Mouse (Mus musculus): ENCODE data around the gene Prkca. TPM values are rescaled to one million over a fixed set of nuclear protein-coding genes. Genes with fewer than 3 reads are reported as not detected.

The Prkca gene
- polyA plus RNA-seq, 1 experiment from 2014 or later = 9.7 TPM

DNA sequence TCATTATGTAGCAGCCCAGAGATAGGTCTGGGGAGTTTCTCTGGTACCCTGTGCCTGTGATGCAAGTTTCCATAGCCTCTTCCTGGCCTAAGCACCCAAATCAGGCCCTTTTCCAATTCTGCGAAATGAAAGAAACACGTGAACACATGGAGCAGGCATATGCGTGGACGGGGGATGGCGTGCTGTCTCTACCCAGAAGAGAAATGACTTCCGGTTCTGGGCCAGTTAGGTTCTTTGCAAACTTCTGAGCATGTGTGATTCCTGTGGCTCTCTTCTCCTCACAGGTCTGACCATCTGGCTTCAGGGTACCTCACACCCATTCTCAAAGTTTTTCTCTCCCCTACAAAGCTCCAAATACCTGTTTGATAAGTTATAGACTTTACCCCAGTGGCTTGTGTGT lies 131.7 kb downstream of the Prkca start:
- Histone ChIP-seq H3K9ac (no peak overlapping the region), H3K27ac (no peak overlapping the region), H3K4me3 (no peak overlapping the region), H3K27me3 (no peaks in the 10 kb centered on the region), H3K4me1 (peaks cover 25% of the 10 kb centered on the region), H3K36me3 (no peaks in the 10 kb centered on the region), H3K9me3 (no peaks in the 10 kb centered on the region), H3K4me2 (no peak overlapping the region)
- no peak for ATAC-seq (ENCODE audit: borderline replicate concordance, extremely low read depth, low FRiP score, low TSS enrichment)
- WGBS = 60% methylated on average over 6 of the region's 6 CpGs

DNA sequence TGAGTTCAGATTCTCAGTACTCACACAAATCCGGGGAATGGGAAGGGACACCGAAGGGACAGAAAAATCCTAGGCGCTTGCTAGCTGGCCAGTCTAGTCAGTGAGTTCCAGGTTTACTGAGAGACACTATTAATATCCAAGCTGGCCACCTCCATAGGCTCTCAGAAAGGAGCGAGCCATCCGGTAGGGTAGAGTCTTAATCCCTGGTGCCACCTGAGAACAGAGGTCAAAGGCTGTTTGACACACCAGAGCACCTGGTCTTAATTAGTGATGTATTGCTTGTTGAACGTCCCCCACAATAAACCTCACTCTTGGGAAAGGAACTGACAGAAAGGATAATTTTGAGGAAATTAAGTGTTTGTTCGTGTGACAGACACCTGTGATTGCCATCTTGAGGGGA lies 133.0 kb downstream of the Prkca start:
- no peaks in the 10 kb centered on the region for H3K36me3 ChIP-seq
- ATAC-seq (ENCODE audit: borderline replicate concordance, extremely low read depth, low FRiP score, low TSS enrichment) = no peak
- no peaks in the 10 kb centered on the region for H3K9me3 ChIP-seq
- H3K4me2 ChIP-seq = no peak overlapping the region
- H3K4me1 ChIP-seq = peaks cover 20% of the 10 kb centered on the region
- H3K9ac ChIP-seq = no peak overlapping the region
- no peak overlapping the region for H3K27ac ChIP-seq
- H3K27me3 ChIP-seq = no peaks in the 10 kb centered on the region
- H3K4me3 ChIP-seq = no peak overlapping the region
- 81% methylated on average over 7 of the region's 7 CpGs for WGBS

DNA sequence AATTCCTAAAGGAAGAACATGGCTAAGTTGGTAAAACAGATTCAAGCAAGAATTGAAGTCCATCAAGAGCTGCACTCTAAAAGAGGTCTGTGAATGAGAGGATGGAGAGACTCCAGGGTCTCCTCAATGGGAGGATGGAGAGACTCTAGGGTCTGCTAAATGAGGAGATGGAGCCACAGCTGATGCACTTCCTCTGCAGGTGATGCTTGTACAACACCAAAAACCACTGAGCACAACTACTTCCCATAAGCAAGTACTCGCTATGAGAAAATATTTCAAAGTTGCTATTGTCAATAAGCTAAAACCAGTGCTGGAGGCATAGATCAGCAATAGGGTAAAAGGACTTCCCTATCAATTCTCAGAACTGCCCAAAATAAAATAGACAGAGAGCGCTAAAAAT lies 137.1 kb downstream of the Prkca start:
- Histone ChIP-seq H3K9me3 (no peaks in the 10 kb centered on the region), H3K9ac (no peak overlapping the region), H3K4me3 (no peak overlapping the region), H3K27me3 (no peaks in the 10 kb centered on the region), H3K4me2 (no peak overlapping the region), H3K4me1 (peaks cover 2% of the 10 kb centered on the region), H3K27ac (no peak overlapping the region), H3K36me3 (no peaks in the 10 kb centered on the region)
- ATAC-seq (ENCODE audit: borderline replicate concordance, extremely low read depth, low FRiP score, low TSS enrichment) = no peak
- WGBS = 96% methylated on average over 2 of the region's 2 CpGs

DNA sequence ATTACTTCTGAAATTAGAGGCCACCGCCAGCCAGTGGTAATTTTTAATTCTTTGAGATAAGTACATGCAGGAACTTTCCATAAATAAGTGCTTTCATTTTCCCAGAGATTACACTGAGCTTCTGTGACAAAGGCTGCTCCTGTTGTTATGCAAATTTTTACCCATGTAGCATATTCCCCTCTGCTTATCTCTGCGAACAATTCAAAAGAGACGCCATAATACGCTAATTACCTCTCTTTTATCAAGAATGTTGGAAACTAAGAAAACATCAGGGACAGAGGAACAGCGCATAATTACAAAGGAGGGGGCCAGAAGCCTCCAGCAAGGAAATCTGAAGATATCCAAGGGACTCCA lies 138.9 kb downstream of the Prkca start:
- no peak overlapping the region for H3K27ac ChIP-seq
- H3K27me3 ChIP-seq = no peaks in the 10 kb centered on the region
- H3K4me1 ChIP-seq = no peaks in the 10 kb centered on the region
- H3K4me2 ChIP-seq = no peak overlapping the region
- ATAC-seq (ENCODE audit: borderline replicate concordance, extremely low read depth, low FRiP score, low TSS enrichment) = no peak
- H3K9ac ChIP-seq = no peak overlapping the region
- no peak overlapping the region for H3K4me3 ChIP-seq
- WGBS = 68% methylated on average over 5 of the region's 5 CpGs
- H3K9me3 ChIP-seq = no peaks in the 10 kb centered on the region
- H3K36me3 ChIP-seq = no peaks in the 10 kb centered on the region

DNA sequence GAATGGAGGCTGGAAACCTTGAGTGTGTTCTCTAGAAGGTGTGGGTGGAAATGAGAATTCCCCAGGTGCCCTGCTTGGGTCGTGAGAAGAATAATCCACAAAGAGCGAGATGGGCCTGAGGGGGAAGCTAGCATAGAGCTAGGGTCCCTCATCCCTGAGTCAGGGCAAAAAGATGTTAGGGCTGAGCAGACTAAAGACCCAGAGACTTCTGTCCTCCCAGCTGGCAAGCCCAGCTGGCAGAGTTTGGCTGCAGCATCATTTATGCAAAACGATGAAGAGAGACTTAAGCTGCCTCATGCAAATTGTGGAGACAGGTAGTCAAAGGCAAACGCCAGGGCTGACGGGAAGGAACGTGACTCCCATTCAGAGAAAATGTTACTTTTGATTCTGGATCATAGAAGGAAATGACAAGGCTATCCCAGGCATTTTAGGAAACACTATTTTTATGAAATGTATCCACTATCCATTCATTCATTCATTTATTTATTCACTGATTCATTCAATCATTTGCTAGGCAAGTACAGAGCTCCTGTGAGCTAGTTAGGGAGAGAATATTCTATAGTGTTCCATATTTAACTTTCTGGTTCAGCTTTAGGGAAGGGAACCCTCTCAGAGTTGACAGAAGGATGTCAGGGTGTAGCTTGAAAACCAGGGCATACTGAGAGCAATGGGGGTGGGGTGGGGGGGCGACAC lies 139.4 kb downstream of the Prkca start:
- Histone ChIP-seq H3K27ac (no peak overlapping the region), H3K4me1 (no peaks in the 10 kb centered on the region), H3K27me3 (no peaks in the 10 kb centered on the region), H3K4me3 (no peak overlapping the region), H3K4me2 (no peak overlapping the region), H3K9ac (no peak overlapping the region), H3K9me3 (no peaks in the 10 kb centered on the region), H3K36me3 (no peaks in the 10 kb centered on the region)
- ATAC-seq (ENCODE audit: borderline replicate concordance, extremely low read depth, low FRiP score, low TSS enrichment) = no peak
- 80% methylated on average over 7 of the region's 7 CpGs for WGBS

DNA sequence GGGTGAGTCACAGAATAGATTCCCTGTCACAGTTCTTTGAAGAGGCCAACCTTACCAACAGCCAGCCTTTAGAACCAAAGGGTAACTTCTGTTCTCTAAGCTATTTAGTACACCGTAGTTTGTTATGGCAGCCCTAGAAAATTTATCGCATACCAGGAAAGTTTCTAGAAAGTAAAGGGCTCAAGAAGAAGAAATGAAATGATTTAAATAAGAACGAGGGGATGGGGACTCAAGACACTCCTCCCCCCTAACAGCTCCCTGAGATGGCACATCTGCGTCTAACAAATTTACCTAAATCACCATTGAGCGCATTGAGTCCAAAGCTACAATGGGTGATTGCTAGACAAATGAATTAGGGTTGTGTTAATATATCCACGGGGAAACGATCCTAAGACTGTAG lies 140.9 kb downstream of the Prkca start:
- ATAC-seq (ENCODE audit: borderline replicate concordance, extremely low read depth, low FRiP score, low TSS enrichment) = no peak
- H3K36me3 ChIP-seq = no peaks in the 10 kb centered on the region
- H3K27me3 ChIP-seq = no peaks in the 10 kb centered on the region
- no peak overlapping the region for H3K9ac ChIP-seq
- H3K4me3 ChIP-seq = no peak overlapping the region
- peaks cover under 1% of the 10 kb centered on the region; the same call in 1 of the 2 replicates for H3K4me1 ChIP-seq
- no peaks in the 10 kb centered on the region for H3K9me3 ChIP-seq
- H3K27ac ChIP-seq = no peak overlapping the region
- 83% methylated on average over 7 of the region's 7 CpGs for WGBS
- H3K4me2 ChIP-seq = no peak overlapping the region

DNA sequence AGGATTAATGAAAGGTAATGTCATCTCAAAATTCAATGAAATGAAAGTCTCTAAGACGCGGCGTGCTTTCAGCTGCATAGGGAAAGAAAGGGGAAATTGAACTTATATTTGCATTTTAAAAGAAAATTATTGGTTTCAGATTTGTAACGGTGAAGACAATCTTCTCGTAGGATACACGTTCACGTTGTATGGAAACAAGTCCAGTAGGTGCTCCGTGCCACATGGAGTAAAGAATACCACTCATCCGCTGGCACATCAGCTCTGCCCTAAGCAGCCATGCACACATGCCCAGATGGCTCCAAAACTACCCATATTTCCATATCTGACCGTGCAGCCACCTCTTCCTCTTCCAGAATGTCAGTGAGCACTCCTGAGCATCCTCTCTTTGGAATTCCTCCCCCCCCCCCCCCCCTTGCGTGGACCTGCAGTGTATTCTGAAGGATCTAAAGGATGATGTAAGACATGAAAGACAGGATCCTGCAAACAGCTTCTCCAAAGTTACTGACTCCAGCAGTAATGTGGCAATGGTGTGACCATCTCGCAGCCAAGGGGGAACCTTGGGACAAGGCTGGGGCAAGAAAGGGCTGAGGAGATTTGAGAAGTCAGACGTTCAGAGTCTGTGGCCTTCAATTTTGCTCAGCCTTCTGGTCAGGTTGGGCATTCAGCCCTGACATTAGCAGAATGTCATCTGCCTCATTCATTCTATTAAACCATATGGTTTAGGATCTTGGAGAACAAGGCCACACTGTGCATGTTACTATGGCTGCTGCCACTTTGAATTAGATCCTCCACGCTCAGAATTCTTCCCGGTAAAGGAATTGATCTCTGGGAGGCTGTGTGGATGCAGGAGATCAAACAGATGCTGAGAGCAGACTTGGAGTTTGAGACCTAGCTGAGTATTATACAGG lies 142.8 kb downstream of the Prkca start:
- ATAC-seq (ENCODE audit: borderline replicate concordance, extremely low read depth, low FRiP score, low TSS enrichment) = no peak
- no peaks in the 10 kb centered on the region for H3K36me3 ChIP-seq
- no peak overlapping the region for H3K9ac ChIP-seq
- H3K4me3 ChIP-seq = no peak overlapping the region
- H3K4me1 ChIP-seq = peaks cover 11% of the 10 kb centered on the region
- H3K4me2 ChIP-seq = no peak overlapping the region
- H3K9me3 ChIP-seq = no peaks in the 10 kb centered on the region
- H3K27me3 ChIP-seq = no peaks in the 10 kb centered on the region
- H3K27ac ChIP-seq = no peak overlapping the region
- WGBS = 87% methylated on average over 15 of the region's 15 CpGs

DNA sequence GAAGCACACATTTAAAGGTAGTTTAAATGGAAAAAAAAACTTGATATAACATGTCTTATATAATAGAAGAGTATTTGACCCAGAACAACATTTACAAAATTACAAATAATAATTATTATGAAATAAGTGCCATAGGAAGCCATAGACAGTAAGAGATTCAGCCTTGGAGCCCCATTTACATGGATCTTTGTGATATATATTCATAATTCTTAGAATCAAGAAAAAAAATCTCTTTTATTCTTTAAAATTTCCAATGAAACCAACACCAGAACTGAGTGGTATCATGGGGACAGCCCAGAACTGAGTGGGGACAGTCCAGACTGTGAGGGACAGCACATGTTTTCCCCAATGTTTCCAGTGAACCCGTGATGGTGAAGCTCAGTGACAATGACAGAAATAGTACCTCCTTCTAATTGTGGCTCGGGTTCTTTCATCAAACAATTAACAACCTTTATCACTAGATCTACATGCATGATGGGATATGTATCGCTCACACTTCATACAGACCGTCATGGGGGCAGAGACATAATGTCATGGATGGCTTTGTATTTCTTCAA lies 144.2 kb downstream of the Prkca start:
- Histone ChIP-seq H3K4me3 (no peak overlapping the region), H3K4me2 (no peak overlapping the region), H3K9me3 (no peaks in the 10 kb centered on the region), H3K27ac (no peak overlapping the region), H3K9ac (no peak overlapping the region), H3K27me3 (no peaks in the 10 kb centered on the region), H3K4me1 (peaks cover 13% of the 10 kb centered on the region), H3K36me3 (no peaks in the 10 kb centered on the region)
- ATAC-seq (ENCODE audit: borderline replicate concordance, extremely low read depth, low FRiP score, low TSS enrichment) = no peak
- WGBS = 86% methylated on average over 4 of the region's 4 CpGs

DNA sequence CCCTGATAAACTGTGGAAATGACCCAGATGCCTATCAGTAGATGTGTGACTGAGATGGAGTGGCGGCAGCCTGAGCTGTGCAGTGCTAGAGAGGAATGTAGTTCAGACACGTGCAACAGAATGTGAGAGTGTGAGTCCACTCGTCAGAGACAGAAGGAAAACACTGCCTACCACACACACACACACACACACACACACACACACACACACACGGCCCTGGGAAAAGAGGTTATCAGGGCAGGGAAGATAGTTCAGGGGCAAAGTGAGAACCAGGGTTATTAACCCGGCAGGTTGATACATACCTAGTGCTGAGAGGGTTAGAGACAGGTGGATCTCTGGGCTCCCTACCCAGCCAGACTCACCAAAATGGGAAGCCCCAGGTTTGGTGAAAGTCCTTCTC lies 145.1 kb downstream of the Prkca start:
- peaks cover 15% of the 10 kb centered on the region for H3K4me1 ChIP-seq
- no peak overlapping the region for H3K27ac ChIP-seq
- H3K4me3 ChIP-seq = no peak overlapping the region
- H3K9me3 ChIP-seq = no peaks in the 10 kb centered on the region
- no peaks in the 10 kb centered on the region for H3K36me3 ChIP-seq
- no peak for ATAC-seq (ENCODE audit: borderline replicate concordance, extremely low read depth, low FRiP score, low TSS enrichment)
- H3K4me2 ChIP-seq = no peak overlapping the region
- WGBS = 33% methylated on average over 5 of the region's 5 CpGs
- no peak overlapping the region for H3K9ac ChIP-seq
- H3K27me3 ChIP-seq = no peaks in the 10 kb centered on the region

DNA sequence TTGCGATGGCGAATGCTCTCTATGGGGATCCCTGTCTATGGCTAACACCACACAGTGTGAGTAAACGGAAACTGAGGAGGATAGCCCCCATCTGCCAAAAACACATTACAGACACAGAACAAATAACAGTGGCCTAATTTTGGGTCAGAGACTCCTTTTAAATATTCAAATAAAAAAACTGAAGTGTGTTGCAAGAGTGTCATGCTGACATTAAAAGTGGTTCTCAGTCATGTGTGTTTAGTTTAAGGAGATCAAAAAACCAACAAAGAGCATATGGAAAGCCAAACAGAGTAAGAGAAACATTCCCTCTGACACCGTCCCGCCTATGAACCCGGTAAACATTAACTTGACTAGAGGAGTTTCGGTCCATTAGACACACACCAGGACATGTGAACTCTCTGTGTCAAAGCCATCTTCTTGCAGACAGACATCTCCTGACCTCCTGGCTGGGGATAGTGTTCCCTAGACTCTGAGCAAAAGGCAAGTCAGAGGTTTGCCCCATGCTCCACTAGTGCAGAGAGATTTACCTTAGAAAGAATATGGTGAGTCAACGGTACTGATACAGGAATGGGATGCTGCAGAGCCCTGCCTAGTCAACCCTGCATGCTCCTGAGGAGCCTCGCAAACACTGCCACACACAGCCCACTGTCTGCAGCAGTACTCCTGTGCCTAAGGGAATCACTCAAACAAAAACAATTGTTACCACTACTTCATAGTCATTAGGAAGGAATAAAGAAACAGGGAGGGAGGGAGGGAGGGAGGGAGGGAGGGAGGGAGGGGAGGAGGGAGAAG lies 146.1 kb downstream of the Prkca start:
- peaks cover 15% of the 10 kb centered on the region for H3K4me1 ChIP-seq
- H3K9me3 ChIP-seq = no peaks in the 10 kb centered on the region
- ATAC-seq (ENCODE audit: borderline replicate concordance, extremely low read depth, low FRiP score, low TSS enrichment) = 0 out of 2 replicates have a peak, but pooled peaks have one; percentile 11
- no peak overlapping the region for H3K4me2 ChIP-seq
- H3K9ac ChIP-seq = no peak overlapping the region
- H3K4me3 ChIP-seq = no peak overlapping the region
- H3K27me3 ChIP-seq = no peaks in the 10 kb centered on the region
- WGBS = 24% methylated on average over 9 of the region's 9 CpGs
- no peaks in the 10 kb centered on the region for H3K36me3 ChIP-seq
- H3K27ac ChIP-seq = no peak overlapping the region

DNA sequence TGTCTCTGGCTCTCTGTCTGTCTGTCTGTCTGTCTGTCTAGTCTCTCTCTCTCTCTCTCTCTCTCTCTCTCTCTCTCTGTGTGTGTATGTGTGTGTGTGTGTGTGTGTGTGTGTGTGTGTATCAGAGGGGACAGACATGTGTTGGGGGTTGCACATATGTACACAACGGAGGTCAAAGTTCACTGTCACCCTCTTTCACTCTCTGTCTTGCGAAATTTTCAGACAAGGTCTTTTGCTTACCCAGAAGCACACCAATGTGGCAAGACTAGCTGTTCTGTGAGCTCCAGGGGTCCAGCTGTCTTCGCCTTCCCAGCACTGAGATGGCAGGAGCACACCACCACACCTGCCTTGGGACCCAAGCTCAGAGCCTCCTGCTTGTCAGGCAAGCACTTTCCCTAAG lies 146.9 kb downstream of the Prkca start:
- ATAC-seq (ENCODE audit: borderline replicate concordance, extremely low read depth, low FRiP score, low TSS enrichment) = no peak
- 92% methylated on average over 3 of the region's 3 CpGs for WGBS

More for the DNA sequence above, 146.9 kb downstream of the Prkca start:
- Histone ChIP-seq H3K4me3 (no peak overlapping the region), H3K4me1 (peaks cover 15% of the 10 kb centered on the region), H3K9ac (no peak overlapping the region), H3K4me2 (no peak overlapping the region), H3K36me3 (no peaks in the 10 kb centered on the region), H3K27ac (no peak overlapping the region), H3K27me3 (no peaks in the 10 kb centered on the region), H3K9me3 (no peaks in the 10 kb centered on the region)

Measured in lung, embryonic 15.5 days (tissue).